Mouse (Mus musculus): ENCODE results near the gene Cd22. TPM values are rescaled to one million over a fixed set of nuclear protein-coding genes. Genes with fewer than 3 reads are reported as not detected.
"Not testable (repeated sequence)": the region's sequence is repeated elsewhere in the genome, so short reads cannot be mapped to it uniquely, and the experiment has no call there.

The Cd22 gene
- polyA plus RNA-seq (2014; fragmentation: Nextera tagmentation; extraction: Ambion mirVana) = 0.65 TPM in 1 of 2 replicates, not detected in the other

DNA sequence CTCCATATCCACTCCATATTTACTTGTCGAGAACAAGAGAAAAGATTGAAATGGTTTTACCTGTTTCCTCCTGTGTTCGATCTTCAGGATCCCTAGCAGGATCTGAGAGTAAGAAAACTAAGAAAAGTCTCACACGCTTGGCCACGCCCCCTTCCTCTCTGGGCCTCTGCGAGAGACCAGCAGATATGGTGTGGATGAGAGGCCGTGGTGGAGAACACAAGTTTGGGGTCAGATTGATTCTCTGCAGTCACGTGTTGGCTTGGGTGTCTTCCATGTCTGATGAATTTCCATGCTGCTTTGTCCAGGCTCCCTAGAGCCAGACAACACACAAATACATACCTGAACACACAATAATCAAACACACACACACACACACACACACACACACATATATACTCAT, at the start of gene Cd22:
TSS of gene Cd22 (minus strand) at position 167 of the 400 bp plus-strand sequence.
- DNase-seq (ENCODE audit: low spot score) (no peak), ATAC-seq (ENCODE audit: insufficient number of reproducible peaks, low FRiP score, low TSS enrichment, low read depth) (no peak)
- H3K27me3 ChIP-seq (ENCODE audit: control insufficient read depth, insufficient read depth, low read length) = no peaks in the 10 kb centered on the region
- 71% methylated on average over 7 of the region's 7 CpGs for WGBS
- no peaks in the 10 kb centered on the region for H3K4me1 ChIP-seq (ENCODE audit: control insufficient read depth, insufficient read depth, low read length)
- H3K4me2 ChIP-seq (ENCODE audit: low read depth, severe bottlenecking) = no peak within 1 kb of the TSS
- no peak within 1 kb of the TSS for H3K27ac ChIP-seq (replicated peaks; ENCODE audit: low read depth, low read length)
- no peaks in the 10 kb centered on the region for H3K36me3 ChIP-seq (ENCODE audit: control insufficient read depth, insufficient read depth, low read length)
- H3K9me3 ChIP-seq (ENCODE audit: control insufficient read depth, low read length) = no peaks in the 10 kb centered on the region
- no peak within 1 kb of the TSS for H3K4me3 ChIP-seq (ENCODE audit: low read depth, low read length)
- H3K9ac ChIP-seq (ENCODE audit: low read length) = no peak within 1 kb of the TSS; the same call in 1 of the 2 replicates

DNA sequence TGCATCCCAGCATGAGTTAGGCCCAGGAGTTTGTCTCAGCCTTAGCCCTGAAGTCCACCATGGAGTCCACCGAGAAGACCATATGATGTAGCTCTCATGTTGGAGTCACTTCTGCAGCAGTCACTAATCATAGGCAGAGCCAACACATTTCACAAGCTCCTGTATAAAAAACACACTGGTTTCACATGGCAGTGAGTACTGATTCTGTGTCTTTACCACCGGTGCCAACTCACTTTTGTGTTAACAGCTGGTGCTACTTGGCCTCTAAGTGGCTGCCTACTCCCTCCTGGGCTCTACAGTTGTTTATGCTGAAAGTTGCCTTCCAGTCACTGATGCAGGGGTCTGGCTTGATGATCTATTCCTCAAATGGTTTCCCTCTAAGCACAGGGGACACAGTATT, 44.4 kb upstream of the Cd22 start, which contains the start of gene Hamp2:
TSS of gene Hamp2 (minus strand) at position 101 of the 400 bp plus-strand sequence.
- not testable (repeated sequence) for H3K4me2 ChIP-seq (ENCODE audit: low read depth, severe bottlenecking); H3K9ac ChIP-seq (ENCODE audit: low read length); ATAC-seq (ENCODE audit: insufficient number of reproducible peaks, low FRiP score, low TSS enrichment, low read depth); H3K9me3 ChIP-seq (ENCODE audit: control insufficient read depth, low read length); H3K4me3 ChIP-seq (ENCODE audit: low read depth, low read length); H3K36me3 ChIP-seq (ENCODE audit: control insufficient read depth, insufficient read depth, low read length); H3K27ac ChIP-seq (replicated peaks; ENCODE audit: low read depth, low read length); H3K4me1 ChIP-seq (ENCODE audit: control insufficient read depth, insufficient read depth, low read length); H3K27me3 ChIP-seq (ENCODE audit: control insufficient read depth, insufficient read depth, low read length); DNase-seq (ENCODE audit: low spot score)
- 97% methylated on average over 1 of the region's 2 CpGs for WGBS

DNA sequence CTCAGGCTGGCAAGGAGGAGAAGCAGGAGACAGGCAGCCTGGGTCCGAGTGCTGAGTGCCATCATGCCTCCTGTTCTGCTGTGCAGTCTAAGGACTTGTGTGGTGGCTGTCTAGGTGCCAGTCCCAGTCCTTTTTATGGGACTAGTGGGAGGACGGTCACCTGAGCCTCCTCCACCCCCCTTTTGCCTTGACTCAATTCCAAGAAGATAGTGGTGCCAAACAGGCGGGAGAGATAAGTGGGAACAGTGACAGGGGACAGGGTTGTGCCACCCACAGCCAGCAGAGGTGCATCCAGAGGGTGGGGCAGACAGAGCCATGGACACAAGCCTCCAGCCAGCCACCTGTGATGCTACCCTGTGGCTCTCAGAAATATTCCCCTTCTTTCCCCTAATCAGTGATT, 43.9 kb upstream of the Cd22 start:
- Histone ChIP-seq H3K9ac (ENCODE audit: low read length) (no peak overlapping the region), H3K27ac (replicated peaks; ENCODE audit: low read depth, low read length) (no peak overlapping the region), H3K4me3 (ENCODE audit: low read depth, low read length) (no peak overlapping the region), H3K27me3 (ENCODE audit: control insufficient read depth, insufficient read depth, low read length) (no peaks in the 10 kb centered on the region), H3K4me2 (ENCODE audit: low read depth, severe bottlenecking) (no peak overlapping the region), H3K4me1 (ENCODE audit: control insufficient read depth, insufficient read depth, low read length) (no peaks in the 10 kb centered on the region), H3K36me3 (ENCODE audit: control insufficient read depth, insufficient read depth, low read length) (no peaks in the 10 kb centered on the region), H3K9me3 (ENCODE audit: control insufficient read depth, low read length) (no peaks in the 10 kb centered on the region)
- DNase-seq (ENCODE audit: low spot score) (no peak), ATAC-seq (ENCODE audit: insufficient number of reproducible peaks, low FRiP score, low TSS enrichment, low read depth) (no peak)
- WGBS = 75% methylated on average over 3 of the region's 3 CpGs

DNA sequence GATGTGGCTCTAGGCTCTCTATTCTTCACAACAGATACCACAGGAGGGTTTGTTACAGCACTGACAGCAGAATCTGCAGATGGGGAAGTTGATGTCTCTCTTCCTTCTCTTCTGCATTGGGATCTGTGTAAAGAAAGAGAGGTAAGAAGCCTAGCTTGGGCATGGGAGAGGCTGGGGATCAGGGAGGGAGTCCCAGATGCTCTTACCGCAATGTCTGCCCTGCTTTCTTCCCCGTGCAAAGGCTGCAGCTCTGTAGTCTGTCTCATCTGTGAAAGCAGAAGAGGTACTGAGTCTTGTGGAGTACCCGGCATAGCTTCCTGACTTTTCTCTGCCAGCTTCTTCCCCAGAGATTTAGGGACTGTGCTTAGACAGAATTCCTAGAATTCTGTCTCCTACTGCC, 42.3 kb upstream of the Cd22 start:
- not testable (repeated sequence) for H3K4me1 ChIP-seq (ENCODE audit: control insufficient read depth, insufficient read depth, low read length); DNase-seq (ENCODE audit: low spot score); H3K27ac ChIP-seq (replicated peaks; ENCODE audit: low read depth, low read length); H3K27me3 ChIP-seq (ENCODE audit: control insufficient read depth, insufficient read depth, low read length); H3K9me3 ChIP-seq (ENCODE audit: control insufficient read depth, low read length); H3K4me2 ChIP-seq (ENCODE audit: low read depth, severe bottlenecking); H3K4me3 ChIP-seq (ENCODE audit: low read depth, low read length); H3K9ac ChIP-seq (ENCODE audit: low read length); ATAC-seq (ENCODE audit: insufficient number of reproducible peaks, low FRiP score, low TSS enrichment, low read depth); H3K36me3 ChIP-seq (ENCODE audit: control insufficient read depth, insufficient read depth, low read length)
- 44% methylated on average over 3 of the region's 3 CpGs for WGBS

DNA sequence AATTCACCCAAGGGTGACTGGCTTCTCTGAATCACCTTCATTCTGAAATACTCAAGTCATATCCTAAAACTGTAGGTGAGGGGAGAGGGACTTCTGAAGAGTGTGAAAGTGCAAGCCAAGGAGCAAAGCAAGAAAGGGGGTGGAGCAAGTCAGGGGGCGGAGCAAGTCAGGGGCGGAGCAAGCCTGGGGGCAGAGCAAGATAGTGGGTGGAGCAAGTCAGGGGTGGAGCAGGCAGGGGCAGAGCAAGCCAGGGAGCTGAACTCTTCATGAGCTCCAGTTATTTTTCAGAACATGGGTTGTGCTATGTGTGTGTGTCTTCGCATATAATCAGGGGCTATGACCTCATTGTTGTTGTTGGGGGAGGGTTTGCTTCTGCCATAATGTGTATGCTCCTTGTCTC, 40.1 kb upstream of the Cd22 start:
- no peak overlapping the region for H3K27ac ChIP-seq (replicated peaks; ENCODE audit: low read depth, low read length)
- DNase-seq (ENCODE audit: low spot score) (no peak), ATAC-seq (ENCODE audit: insufficient number of reproducible peaks, low FRiP score, low TSS enrichment, low read depth) (no peak)
- no peaks in the 10 kb centered on the region for H3K4me1 ChIP-seq (ENCODE audit: control insufficient read depth, insufficient read depth, low read length)
- no peaks in the 10 kb centered on the region for H3K27me3 ChIP-seq (ENCODE audit: control insufficient read depth, insufficient read depth, low read length)
- no peak overlapping the region for H3K9ac ChIP-seq (ENCODE audit: low read length)
- H3K36me3 ChIP-seq (ENCODE audit: control insufficient read depth, insufficient read depth, low read length) = no peaks in the 10 kb centered on the region
- H3K4me2 ChIP-seq (ENCODE audit: low read depth, severe bottlenecking) = no peak overlapping the region
- no peaks in the 10 kb centered on the region for H3K9me3 ChIP-seq (ENCODE audit: control insufficient read depth, low read length)
- H3K4me3 ChIP-seq (ENCODE audit: low read depth, low read length) = no peak overlapping the region
- 51% methylated on average over 3 of the region's 3 CpGs for WGBS

DNA sequence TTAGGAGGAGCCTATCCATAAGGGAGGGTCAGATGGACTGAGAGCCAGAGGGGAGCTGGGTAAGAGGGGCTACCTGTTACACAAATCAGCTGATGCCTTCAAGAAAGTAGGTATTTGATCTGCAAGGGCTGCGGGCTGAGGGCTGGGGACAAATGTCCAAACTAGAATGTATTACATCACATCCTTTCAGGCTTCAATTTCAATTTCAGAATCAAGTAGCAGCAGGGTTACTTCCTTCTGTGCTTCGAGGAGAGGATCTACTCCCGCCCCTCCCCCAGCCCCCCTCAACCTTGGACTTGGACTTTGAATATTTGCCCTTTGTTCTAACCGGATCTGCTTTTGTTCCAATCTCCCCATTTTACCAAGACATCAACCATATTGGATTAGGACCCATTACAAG, 37.1 kb upstream of the Cd22 start:
- 61% methylated on average over 4 of the region's 4 CpGs for WGBS
- ATAC-seq (ENCODE audit: insufficient number of reproducible peaks, low FRiP score, low TSS enrichment, low read depth) (no peak), DNase-seq (ENCODE audit: low spot score) (no peak)
- H3K27me3 ChIP-seq (ENCODE audit: control insufficient read depth, insufficient read depth, low read length) = no peaks in the 10 kb centered on the region
- H3K4me3 ChIP-seq (ENCODE audit: low read depth, low read length) = no peak overlapping the region
- H3K4me1 ChIP-seq (ENCODE audit: control insufficient read depth, insufficient read depth, low read length) = no peaks in the 10 kb centered on the region
- H3K9ac ChIP-seq (ENCODE audit: low read length) = no peak overlapping the region
- H3K9me3 ChIP-seq (ENCODE audit: control insufficient read depth, low read length) = no peaks in the 10 kb centered on the region
- no peaks in the 10 kb centered on the region for H3K36me3 ChIP-seq (ENCODE audit: control insufficient read depth, insufficient read depth, low read length)
- no peak overlapping the region for H3K27ac ChIP-seq (replicated peaks; ENCODE audit: low read depth, low read length)
- H3K4me2 ChIP-seq (ENCODE audit: low read depth, severe bottlenecking) = no peak overlapping the region

DNA sequence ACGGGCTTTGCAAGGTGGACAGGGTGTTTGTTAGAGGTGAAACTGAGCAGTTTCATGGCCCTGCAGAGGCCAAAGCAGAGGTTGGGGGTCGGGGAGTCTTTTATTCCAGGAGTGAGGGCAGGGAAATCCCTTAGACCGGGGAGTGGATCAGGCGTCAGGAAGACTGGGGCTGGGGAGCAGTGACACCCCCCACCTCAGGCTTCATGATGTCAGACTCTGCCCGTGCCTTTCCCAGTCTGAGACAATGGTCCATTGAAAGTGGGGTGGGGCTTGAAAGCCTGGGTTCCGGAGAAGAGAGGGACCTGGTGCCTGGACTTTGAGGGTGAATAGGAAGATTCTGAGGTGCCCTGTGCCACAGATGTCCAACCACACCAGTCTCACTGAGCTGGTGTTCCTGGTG, 36.6 kb upstream of the Cd22 start:
- Histone ChIP-seq H3K9me3 (ENCODE audit: control insufficient read depth, low read length) (no peaks in the 10 kb centered on the region), H3K27ac (replicated peaks; ENCODE audit: low read depth, low read length) (no peak overlapping the region), H3K36me3 (ENCODE audit: control insufficient read depth, insufficient read depth, low read length) (no peaks in the 10 kb centered on the region), H3K4me2 (ENCODE audit: low read depth, severe bottlenecking) (no peak overlapping the region), H3K4me1 (ENCODE audit: control insufficient read depth, insufficient read depth, low read length) (no peaks in the 10 kb centered on the region), H3K27me3 (ENCODE audit: control insufficient read depth, insufficient read depth, low read length) (no peaks in the 10 kb centered on the region), H3K9ac (ENCODE audit: low read length) (no peak overlapping the region), H3K4me3 (ENCODE audit: low read depth, low read length) (no peak overlapping the region)
- no peak for DNase-seq (ENCODE audit: low spot score)
- 48% methylated on average over 6 of the region's 6 CpGs for WGBS
- ATAC-seq (ENCODE audit: insufficient number of reproducible peaks, low FRiP score, low TSS enrichment, low read depth) = no peak

DNA sequence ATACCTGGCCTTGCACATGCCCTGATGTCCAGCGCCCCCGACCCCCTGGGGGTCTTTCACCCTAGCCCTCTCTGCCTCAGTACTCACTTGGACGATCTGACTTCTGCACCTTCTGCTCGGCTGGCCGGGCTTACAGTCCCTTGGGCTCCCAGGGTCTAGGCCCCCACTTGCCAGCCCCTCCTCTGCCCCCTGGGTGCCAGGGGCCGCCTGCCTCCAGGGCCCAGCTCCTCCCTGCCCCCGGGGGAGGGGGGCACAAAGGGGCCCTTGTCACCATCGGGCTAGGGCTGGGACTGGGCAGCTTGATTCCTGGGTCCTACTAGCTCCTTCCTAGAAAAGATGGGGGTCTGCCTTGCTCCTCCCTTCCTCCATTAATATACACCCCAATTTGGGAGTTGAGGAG, 34.6 kb upstream of the Cd22 start, which contains the start of gene Mag:
TSS of gene Mag (minus strand) at position 142 of the 400 bp plus-strand sequence.
- no peaks in the 10 kb centered on the region for H3K36me3 ChIP-seq (ENCODE audit: control insufficient read depth, insufficient read depth, low read length)
- no peaks in the 10 kb centered on the region for H3K27me3 ChIP-seq (ENCODE audit: control insufficient read depth, insufficient read depth, low read length)
- no peak within 1 kb of the TSS for H3K9ac ChIP-seq (ENCODE audit: low read length)
- no peak for DNase-seq (ENCODE audit: low spot score)
- no peaks in the 10 kb centered on the region for H3K4me1 ChIP-seq (ENCODE audit: control insufficient read depth, insufficient read depth, low read length)
- no peaks in the 10 kb centered on the region for H3K9me3 ChIP-seq (ENCODE audit: control insufficient read depth, low read length)
- H3K27ac ChIP-seq (replicated peaks; ENCODE audit: low read depth, low read length) = no peak within 1 kb of the TSS
- no peak within 1 kb of the TSS for H3K4me2 ChIP-seq (ENCODE audit: low read depth, severe bottlenecking)
- 73% methylated on average over 8 of the region's 8 CpGs for WGBS
- ATAC-seq (ENCODE audit: insufficient number of reproducible peaks, low FRiP score, low TSS enrichment, low read depth) = no peak
- no peak within 1 kb of the TSS for H3K4me3 ChIP-seq (ENCODE audit: low read depth, low read length)

DNA sequence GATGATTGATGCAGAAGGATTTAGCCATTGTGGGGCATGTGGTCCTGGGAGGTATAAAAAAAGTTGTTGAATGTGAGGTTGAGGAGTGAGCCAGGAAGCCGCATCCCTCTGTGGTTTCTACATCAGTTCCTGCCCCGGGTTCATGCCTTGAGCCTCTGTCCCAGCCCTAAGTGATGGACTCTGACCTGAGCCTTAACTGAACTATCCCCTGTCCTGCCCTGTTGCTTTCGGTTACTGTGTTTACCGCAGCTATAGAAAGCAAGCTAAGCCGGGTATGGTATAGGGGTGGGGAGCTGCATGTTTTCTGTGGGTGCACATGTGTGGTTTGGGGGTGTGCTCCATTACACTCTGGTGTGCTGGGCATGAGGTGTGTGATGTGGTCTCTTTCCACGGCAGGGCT, 29.6 kb upstream of the Cd22 start:
- no peaks in the 10 kb centered on the region for H3K9me3 ChIP-seq (ENCODE audit: control insufficient read depth, low read length)
- no peak overlapping the region for H3K9ac ChIP-seq (ENCODE audit: low read length)
- WGBS = 74% methylated on average over 6 of the region's 6 CpGs
- H3K4me3 ChIP-seq (ENCODE audit: low read depth, low read length) = no peak overlapping the region
- H3K27ac ChIP-seq (replicated peaks; ENCODE audit: low read depth, low read length) = no peak overlapping the region
- H3K36me3 ChIP-seq (ENCODE audit: control insufficient read depth, insufficient read depth, low read length) = no peaks in the 10 kb centered on the region
- H3K4me2 ChIP-seq (ENCODE audit: low read depth, severe bottlenecking) = no peak overlapping the region
- DNase-seq (ENCODE audit: low spot score) (no peak), ATAC-seq (ENCODE audit: insufficient number of reproducible peaks, low FRiP score, low TSS enrichment, low read depth) (no peak)
- H3K4me1 ChIP-seq (ENCODE audit: control insufficient read depth, insufficient read depth, low read length) = 0 out of 2 replicates have a peak, but pooled peaks cover 3% of the 10 kb centered on the region
- H3K27me3 ChIP-seq (ENCODE audit: control insufficient read depth, insufficient read depth, low read length) = no peaks in the 10 kb centered on the region
